Mouse (Mus musculus) midbrain, embryonic 11.5 days (tissue): Measurements from ENCODE around the gene Evpl. TPM values are rescaled to one million over a fixed set of nuclear protein-coding genes. Genes with fewer than 3 reads are reported as not detected.
A peak's percentile ranks its signal among the peaks of the same experiment; 100 is the strongest.

Experiments
- ATAC-seq: fragments of 200-750 bp; cut with Nextera tagmentation; 2 replicates; pipeline ENCODE4 v1.8.0; 2017; ENCODE audit warnings: moderate TSS enrichment, moderate library complexity; ENCODE audit not compliant: low FRiP score
- DNase-seq: peaks from one replicate; pipeline ENCODE4 v3.0.0; 2015; ENCODE audit warnings: low spot score; ENCODE audit errors: missing footprints
- H3K27ac ChIP-seq: fragments of 300-500 bp; sonication (generic); 2 replicates; pipeline ENCODE4 v1.5.1; 2014; ENCODE audit warnings: low read depth, low read length
- H3K27me3 ChIP-seq: fragments of 300-500 bp; sonication (generic); 2 replicates; pipeline ENCODE4 v1.6.1; 2014; ENCODE audit warnings: mild to moderate bottlenecking, low read length, moderate library complexity, mixed read lengths; ENCODE audit not compliant: control insufficient read depth, insufficient read depth
- H3K36me3 ChIP-seq: fragments of 300-500 bp; sonication (generic); 2 replicates; pipeline ENCODE4 v1.6.1; 2014; ENCODE audit warnings: mild to moderate bottlenecking, low read length, moderate library complexity, mixed read lengths; ENCODE audit not compliant: control insufficient read depth, insufficient read depth
- H3K4me1 ChIP-seq: fragments of 300-500 bp; sonication (generic); 2 replicates; pipeline ENCODE4 v1.6.1; 2014; ENCODE audit warnings: low read length; ENCODE audit not compliant: control insufficient read depth, insufficient read depth
- H3K4me2 ChIP-seq: fragments of 300-500 bp; sonication (generic); 2 replicates; pipeline ENCODE4 v1.6.1; 2014; ENCODE audit warnings: mild to moderate bottlenecking, moderate library complexity
- H3K4me3 ChIP-seq: fragments of 300-500 bp; sonication (generic); 2 replicates; pipeline ENCODE4 v1.5.1; 2014; ENCODE audit warnings: low read depth, low read length
- H3K9ac ChIP-seq: fragments of 300-500 bp; sonication (generic); 2 replicates; pipeline ENCODE4 v1.6.1; 2014; ENCODE audit warnings: low read length
- H3K9me3 ChIP-seq: fragments of 300-500 bp; sonication (generic); 2 replicates; pipeline ENCODE4 v1.6.1; 2016; ENCODE audit warnings: low read length; ENCODE audit not compliant: control insufficient read depth
- WGBS: fragments of 180-500 bp; shearing (Covaris S2); extraction: QIAGEN DNeasy Blood & Tissue Kit; methylation state at CpG from one replicate; pipeline ENCODE4 v1.1.7; 2014; 5-methylcytosine and 5-hydroxymethylcytosine counted together
- polyA plus RNA-seq: library from polyadenylated mRNA; unstranded; fragments of >200 nt; fragmentation: Nextera tagmentation; extraction: Ambion mirVana; gene quantifications from 2 replicates; pipeline ENCODE4 v1.2.1, GENCODE M21; 2014

Gene Evpl
- polyA plus RNA-seq, 1 experiment from 2014 or later = 0.26 TPM

GRCm38 (mm10) chr11:116209257-116209656 lies 28.6 kb downstream of the Evpl start:
- ATAC-seq (no peak), DNase-seq (no peak)
- Histone ChIP-seq H3K9ac (no peak overlapping the region), H3K4me2 (no peak overlapping the region), H3K36me3 (peaks cover 4% of the 10 kb centered on the region; the same call in 1 of the 2 replicates), H3K4me1 (no peaks in the 10 kb centered on the region), H3K27ac (no peak overlapping the region), H3K27me3 (no peaks in the 10 kb centered on the region), H3K4me3 (no peak overlapping the region), H3K9me3 (no peaks in the 10 kb centered on the region)
- 83% methylated on average over 8 of the region's 8 CpGs for WGBS

- Histone ChIP-seq H3K4me1 (no peaks in the 10 kb centered on the region), H3K36me3 (peaks cover 4% of the 10 kb centered on the region; the same call in 1 of the 2 replicates), H3K4me3 (no peak overlapping the region), H3K27ac (no peak overlapping the region), H3K9me3 (no peaks in the 10 kb centered on the region), H3K4me2 (no peak overlapping the region), H3K27me3 (no peaks in the 10 kb centered on the region), H3K9ac (no peak overlapping the region)
- DNase-seq = no peak
- 90% methylated on average over 3 of the region's 3 CpGs for WGBS
- no peak for ATAC-seq
Observed at GRCm38 (mm10) chr11:116208660-116209059, 29.2 kb downstream of the Evpl start.

DNA sequence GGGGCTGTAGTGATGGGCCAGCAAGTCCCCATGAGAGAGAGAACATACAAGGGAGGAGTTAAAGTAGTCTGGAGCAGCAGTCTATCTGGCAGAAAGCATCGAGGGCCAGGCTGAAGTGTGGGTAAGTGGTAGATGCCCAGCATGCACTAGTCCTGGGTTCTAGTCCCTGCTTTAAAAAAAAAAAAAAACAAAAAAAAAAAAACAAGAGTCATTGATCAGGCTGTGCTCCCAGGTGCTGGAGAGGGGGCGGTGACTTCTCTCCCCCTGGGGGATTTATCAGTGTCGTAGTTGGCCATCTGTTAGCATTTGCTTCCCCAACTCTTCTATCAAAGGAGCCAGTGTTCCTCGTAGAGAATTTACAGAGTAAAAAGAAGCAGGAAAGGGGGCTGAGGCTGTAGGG lies 31.2 kb downstream of the Evpl start:
- WGBS = 84% methylated on average over 4 of the region's 4 CpGs
- DNase-seq (no peak), ATAC-seq (no peak)
- Histone ChIP-seq H3K27me3 (no peaks in the 10 kb centered on the region), H3K4me3 (no peak overlapping the region), H3K36me3 (peaks cover 4% of the 10 kb centered on the region; the same call in 1 of the 2 replicates), H3K4me1 (no peaks in the 10 kb centered on the region), H3K9ac (no peak overlapping the region), H3K9me3 (no peaks in the 10 kb centered on the region), H3K4me2 (no peak overlapping the region), H3K27ac (no peak overlapping the region)

GRCm38 (mm10) chr11:116203150-116203549 lies 34.7 kb downstream of the Evpl start:
- ATAC-seq (no peak), DNase-seq (no peak)
- Histone ChIP-seq H3K27ac (no peak overlapping the region), H3K4me1 (0 out of 2 replicates have a peak, but pooled peaks cover 2% of the 10 kb centered on the region), H3K27me3 (no peaks in the 10 kb centered on the region), H3K36me3 (peaks cover 4% of the 10 kb centered on the region; the same call in 1 of the 2 replicates), H3K9ac (no peak overlapping the region), H3K4me3 (no peak overlapping the region), H3K9me3 (no peaks in the 10 kb centered on the region), H3K4me2 (no peak overlapping the region)
- 87% methylated on average over 3 of the region's 3 CpGs for WGBS

GRCm38 (mm10) chr11:116201151-116201550 lies 36.7 kb downstream of the Evpl start:
- DNase-seq = no peak
- no peaks in the 10 kb centered on the region for H3K36me3 ChIP-seq
- no peak for ATAC-seq

GRCm38 (mm10) chr11:116198639-116199531 lies 39.0 kb downstream of the Evpl start, which contains the start of the genes Ten1 and Acox1:
Ten1 (plus strand) TSS chr11:116198855.
Acox1 (minus strand) TSS chr11:116199045.
- peak within 1 kb of the TSS; percentile 87 for H3K9ac ChIP-seq
- H3K9me3 ChIP-seq = no peaks in the 10 kb centered on the region
- WGBS = under 1% methylated on average over 62 of the region's 62 CpGs
- 0 out of 2 replicates have a peak, but pooled peaks cover 6% of the 10 kb centered on the region for H3K4me1 ChIP-seq
- H3K4me2 ChIP-seq = peak within 1 kb of the TSS; percentile 75
- DNase-seq = peak; percentile 100
- no peaks in the 10 kb centered on the region for H3K27me3 ChIP-seq
- H3K4me3 ChIP-seq = peak within 1 kb of the TSS; percentile 85
- ATAC-seq = peak; percentile 99
- no peaks in the 10 kb centered on the region for H3K36me3 ChIP-seq
- H3K27ac ChIP-seq = peak within 1 kb of the TSS; percentile 95

More at GRCm38 (mm10) chr11:116201151-116201550, 36.7 kb downstream of the Evpl start:
- H3K27ac ChIP-seq = no peak overlapping the region
- WGBS = 83% methylated on average over 2 of the region's 2 CpGs
- no peak overlapping the region for H3K4me3 ChIP-seq
- 0 out of 2 replicates have a peak, but pooled peaks cover 6% of the 10 kb centered on the region for H3K4me1 ChIP-seq
- H3K9ac ChIP-seq = no peak overlapping the region
- no peaks in the 10 kb centered on the region for H3K27me3 ChIP-seq
- H3K4me2 ChIP-seq = no peak overlapping the region
- no peaks in the 10 kb centered on the region for H3K9me3 ChIP-seq

GRCm38 (mm10) chr11:116198132-116198531 lies 39.7 kb downstream of the Evpl start:
- Histone ChIP-seq H3K27me3 (no peaks in the 10 kb centered on the region), H3K36me3 (no peaks in the 10 kb centered on the region), H3K9ac (peak overlapping the region; percentile 87), H3K4me1 (0 out of 2 replicates have a peak, but pooled peaks cover 6% of the 10 kb centered on the region), H3K9me3 (no peaks in the 10 kb centered on the region), H3K27ac (0 out of 2 replicates have a peak overlapping the region, but pooled peaks have one; percentile 95), H3K4me2 (peak overlapping the region; percentile 75), H3K4me3 (peak overlapping the region; percentile 85)
- WGBS = 31% methylated on average over 13 of the region's 13 CpGs
- no peak for DNase-seq
- ATAC-seq = no peak

DNA sequence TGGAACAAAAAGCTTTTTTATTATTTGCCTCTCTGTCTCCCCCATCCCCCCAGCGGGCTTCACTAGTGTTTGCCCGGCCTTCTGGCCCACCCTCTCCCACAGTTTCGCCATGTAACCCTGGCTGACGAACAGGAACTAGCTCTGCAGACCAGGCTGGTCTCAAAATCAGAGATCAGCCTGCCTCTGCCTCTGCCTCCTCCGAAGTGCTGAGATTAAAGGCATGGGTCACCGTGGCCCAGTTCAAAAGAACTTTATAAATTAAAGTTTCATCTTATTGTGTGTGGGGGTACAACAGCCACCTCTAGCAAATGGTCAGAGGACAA lies 40.3 kb downstream of the Evpl start:
- Histone ChIP-seq H3K4me2 (no peak overlapping the region), H3K36me3 (no peaks in the 10 kb centered on the region), H3K9me3 (no peaks in the 10 kb centered on the region), H3K4me3 (no peak overlapping the region), H3K27ac (no peak overlapping the region), H3K27me3 (no peaks in the 10 kb centered on the region), H3K4me1 (0 out of 2 replicates have a peak, but pooled peaks cover 6% of the 10 kb centered on the region), H3K9ac (no peak overlapping the region)
- ATAC-seq = no peak
- 91% methylated on average over 6 of the region's 6 CpGs for WGBS
- no peak for DNase-seq
